Mouse (Mus musculus): Measurements from ENCODE around the gene Tnfsf14. TPM values are rescaled to one million over a fixed set of nuclear protein-coding genes. Genes with fewer than 3 reads are reported as not detected.

Tnfsf14 gene
- polyA plus RNA-seq, 1 experiment from 2014 or later: 0.15 TPM

- Histone ChIP-seq H3K27ac (no peak overlapping the region), H3K4me1 (peaks cover 10% of the 10 kb centered on the region), H3K4me3 (no peak overlapping the region), H3K27me3 (ENCODE audit: poor library complexity, severe bottlenecking) (peaks cover 42% of the 10 kb centered on the region), H3K36me3 (replicated peaks) (no peaks in the 10 kb centered on the region), H3K9me3 (no peaks in the 10 kb centered on the region)
- WGBS: 61% methylated on average over 1 of the region's 1 CpGs
- no peak for DNase-seq (ENCODE audit: extremely low spot score, low spot score)
These were observed 48.9 kb downstream of the Tnfsf14 start for GRCm38 (mm10) chr17:57145115-57145514.

DNA sequence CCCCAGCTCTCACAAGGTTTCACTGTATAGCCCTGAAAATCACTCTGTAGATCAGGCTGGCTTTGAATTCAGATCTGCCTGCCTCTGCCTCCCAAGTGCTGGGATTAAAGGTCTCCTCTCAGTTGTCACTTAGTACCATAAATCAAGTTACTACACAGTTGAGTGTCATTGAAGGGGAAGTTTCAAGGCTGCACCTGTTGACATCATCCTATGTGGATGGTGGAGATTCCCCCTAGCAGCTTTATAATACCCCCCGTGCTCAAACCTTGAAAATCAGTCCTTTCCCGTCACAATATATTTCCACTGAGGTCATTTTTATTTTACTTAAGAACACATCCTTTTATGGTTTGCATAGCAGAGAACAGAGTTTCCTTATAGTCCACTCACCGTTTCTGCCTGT lies 50.3 kb downstream of the Tnfsf14 start:
- Histone ChIP-seq H3K4me1 (no peaks in the 10 kb centered on the region; the same call in 1 of the 2 replicates), H3K4me3 (no peak overlapping the region), H3K36me3 (replicated peaks) (no peaks in the 10 kb centered on the region), H3K27ac (no peak overlapping the region), H3K27me3 (ENCODE audit: poor library complexity, severe bottlenecking) (peaks cover 28% of the 10 kb centered on the region), H3K9me3 (no peaks in the 10 kb centered on the region)
- DNase-seq (ENCODE audit: extremely low spot score, low spot score): no peak
- 85% methylated on average over 3 of the region's 3 CpGs for WGBS

- WGBS: 85% methylated on average over 3 of the region's 3 CpGs
- H3K9me3 ChIP-seq: no peaks in the 10 kb centered on the region
These were observed 54.3 kb downstream of the Tnfsf14 start for GRCm38 (mm10) chr17:57139708-57140107.

More at GRCm38 (mm10) chr17:57139708-57140107, 54.3 kb downstream of the Tnfsf14 start:
- Histone ChIP-seq H3K27me3 (ENCODE audit: poor library complexity, severe bottlenecking) (no peaks in the 10 kb centered on the region), H3K4me1 (no peaks in the 10 kb centered on the region), H3K4me3 (no peak overlapping the region), H3K36me3 (replicated peaks) (no peaks in the 10 kb centered on the region), H3K27ac (no peak overlapping the region)
- DNase-seq (ENCODE audit: extremely low spot score, low spot score): no peak

Small RNA genes lying within 50 kb of the gene (microRNA-seq; reads per million reads assigned to microRNA genes)
- not detected for gene Mir6978

Other genes with a start within 250 kb of the Tnfsf14 start
- gene Acer1, start 212.1 kb downstream of the Tnfsf14 start, polyA plus RNA-seq (2016; fragmentation: Nextera tagmentation; extraction: Ambion mirVana): not detected in 2 replicates
- 186 and 188 TPM in 2 replicates for gene Clpp, start 203.9 kb downstream of the Tnfsf14 start, polyA plus RNA-seq (2016; fragmentation: Nextera tagmentation; extraction: Ambion mirVana)
- 37.0 and 38.6 TPM in 2 replicates for gene Alkbh7, start 196.8 kb downstream of the Tnfsf14 start, polyA plus RNA-seq (2016; fragmentation: Nextera tagmentation; extraction: Ambion mirVana)
- 0.35 and 0.50 TPM in 2 replicates for gene Pspn, start 194.2 kb downstream of the Tnfsf14 start, polyA plus RNA-seq (2016; fragmentation: Nextera tagmentation; extraction: Ambion mirVana)
- 82.3 and 83.9 TPM in 2 replicates for gene Gtf2f1, start 182.9 kb downstream of the Tnfsf14 start, polyA plus RNA-seq (2016; fragmentation: Nextera tagmentation; extraction: Ambion mirVana)
- 0.34 and 0.43 TPM in 2 replicates for gene Gm17949, start 182.7 kb downstream of the Tnfsf14 start, polyA plus RNA-seq (2016; fragmentation: Nextera tagmentation; extraction: Ambion mirVana)
- gene Khsrp, start 162.7 kb downstream of the Tnfsf14 start, polyA plus RNA-seq (2016; fragmentation: Nextera tagmentation; extraction: Ambion mirVana): 47.7 and 50.2 TPM in 2 replicates
- gene Slc25a41, start 152.5 kb downstream of the Tnfsf14 start, polyA plus RNA-seq (2016; fragmentation: Nextera tagmentation; extraction: Ambion mirVana): not detected in 2 replicates
- gene Crb3, start 135.1 kb downstream of the Tnfsf14 start, polyA plus RNA-seq (2016; fragmentation: Nextera tagmentation; extraction: Ambion mirVana): 3.6 and 4.0 TPM in 2 replicates
- 10.0 and 10.6 TPM in 2 replicates for gene Slc25a23, start 134.3 kb downstream of the Tnfsf14 start, polyA plus RNA-seq (2016; fragmentation: Nextera tagmentation; extraction: Ambion mirVana)
- gene Dennd1c, start 115.7 kb downstream of the Tnfsf14 start, polyA plus RNA-seq (2016; fragmentation: Nextera tagmentation; extraction: Ambion mirVana): 2.7 and 4.1 TPM in 2 replicates
- 36.2 and 40.1 TPM in 2 replicates for gene Tubb4a, start 106.4 kb downstream of the Tnfsf14 start, polyA plus RNA-seq (2016; fragmentation: Nextera tagmentation; extraction: Ambion mirVana)
- gene Tnfsf9, start 88.9 kb downstream of the Tnfsf14 start, polyA plus RNA-seq (2016; fragmentation: Nextera tagmentation; extraction: Ambion mirVana): 10.6 and 11.3 TPM in 2 replicates
- not detected in 2 replicates for gene Cd70, start 44.4 kb downstream of the Tnfsf14 start, polyA plus RNA-seq (2016; fragmentation: Nextera tagmentation; extraction: Ambion mirVana)
- gene C3, start 34.0 kb upstream of the Tnfsf14 start, polyA plus RNA-seq (2016; fragmentation: Nextera tagmentation; extraction: Ambion mirVana): 0.30 TPM in 1 of 2 replicates, not detected in the other
- 22.7 and 22.8 TPM in 2 replicates for gene Gpr108, start 54.3 kb upstream of the Tnfsf14 start, polyA plus RNA-seq (2016; fragmentation: Nextera tagmentation; extraction: Ambion mirVana)
- gene Trip10, start 55.3 kb upstream of the Tnfsf14 start, polyA plus RNA-seq (2016; fragmentation: Nextera tagmentation; extraction: Ambion mirVana): 43.8 and 49.9 TPM in 2 replicates
- gene Vav1, start 84.9 kb upstream of the Tnfsf14 start, polyA plus RNA-seq (2016; fragmentation: Nextera tagmentation; extraction: Ambion mirVana): 1.4 and 1.7 TPM in 2 replicates
- 0.90 and 1.5 TPM in 2 replicates for gene Adgre1, start 164.5 kb upstream of the Tnfsf14 start, polyA plus RNA-seq (2016; fragmentation: Nextera tagmentation; extraction: Ambion mirVana)

Measured in forebrain, embryonic 10.5 days (tissue).